Mouse (Mus musculus): ENCODE measurements at regions not wholly inside any gene's neighbourhood (a gene's known extent, or its start where the extent isn't known, plus 50 kb on each side); places are given as distances from the start of the nearest gene placed in this dataset.
A peak's percentile ranks its signal among the peaks of the same experiment; 100 is the strongest.

DNA sequence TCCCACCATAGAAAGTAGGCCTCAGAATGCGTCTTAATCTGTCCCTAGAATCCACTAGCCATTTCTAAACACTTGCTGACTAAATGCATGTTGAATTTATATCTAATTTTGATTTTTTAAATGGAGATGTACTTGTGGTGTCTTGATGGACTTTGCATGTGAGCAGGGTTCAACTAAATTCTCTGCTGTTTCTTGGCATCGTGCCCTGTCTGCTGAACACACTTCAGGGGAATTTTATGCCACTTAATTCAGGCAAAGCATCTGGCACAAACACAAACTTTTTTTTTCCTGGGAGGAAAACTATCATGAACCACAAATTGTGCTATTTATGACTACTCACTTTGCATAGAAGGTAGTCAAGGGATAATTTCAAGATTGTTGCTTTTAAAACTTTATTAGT, 87.7 kb downstream of the Stc2 start:
- no peak for DNase-seq (ENCODE audit: low read depth, low spot score)

DNA sequence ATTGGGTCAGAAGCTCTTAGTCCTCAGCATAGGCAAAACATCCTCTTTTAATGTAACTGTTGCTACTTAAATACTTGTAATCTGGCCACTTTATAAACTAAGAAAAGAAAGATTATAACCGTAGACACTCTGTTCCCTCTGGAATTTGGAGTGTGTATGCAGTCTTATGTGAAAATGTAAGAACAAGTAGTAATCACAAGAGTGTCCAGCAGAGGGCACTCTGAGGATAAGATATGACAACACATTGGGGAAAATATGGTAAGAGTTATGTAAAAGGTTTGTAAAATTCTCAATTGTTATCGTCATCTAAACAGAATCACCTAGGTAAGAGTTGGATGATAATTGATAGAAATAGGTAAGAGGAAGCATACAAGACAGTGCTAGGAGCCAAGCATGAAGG, 66.2 kb upstream of the Gm17332 start:
- DNase-seq (ENCODE audit: low read depth, low spot score), result peak; percentile 69

All from embryo, embryonic 11.5 days (tissue).